Mouse (Mus musculus): ENCODE measurements around the gene Slc35c1.

Slc35c1 gene

DNA sequence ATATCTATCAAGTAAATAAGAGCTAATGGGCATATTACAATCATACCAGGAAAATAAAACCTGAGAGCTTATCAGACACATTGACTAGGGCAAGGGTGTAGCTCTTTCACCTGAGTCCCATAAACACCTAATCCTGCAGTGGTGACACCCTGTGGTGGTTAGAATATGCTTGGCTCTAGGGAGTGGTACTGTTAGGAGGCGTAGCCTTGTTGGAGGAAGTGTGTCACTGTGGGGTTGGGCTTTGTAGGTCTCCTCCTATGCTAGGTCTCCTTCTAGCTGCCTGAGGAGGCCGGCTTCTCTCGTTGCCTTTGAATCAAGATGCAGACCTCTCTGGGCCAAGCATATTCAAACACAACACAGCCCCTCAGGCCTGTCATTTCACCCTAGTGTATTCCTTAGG lies 14.6 kb upstream of the Slc35c1 start:
- no peak for DNase-seq

DNA sequence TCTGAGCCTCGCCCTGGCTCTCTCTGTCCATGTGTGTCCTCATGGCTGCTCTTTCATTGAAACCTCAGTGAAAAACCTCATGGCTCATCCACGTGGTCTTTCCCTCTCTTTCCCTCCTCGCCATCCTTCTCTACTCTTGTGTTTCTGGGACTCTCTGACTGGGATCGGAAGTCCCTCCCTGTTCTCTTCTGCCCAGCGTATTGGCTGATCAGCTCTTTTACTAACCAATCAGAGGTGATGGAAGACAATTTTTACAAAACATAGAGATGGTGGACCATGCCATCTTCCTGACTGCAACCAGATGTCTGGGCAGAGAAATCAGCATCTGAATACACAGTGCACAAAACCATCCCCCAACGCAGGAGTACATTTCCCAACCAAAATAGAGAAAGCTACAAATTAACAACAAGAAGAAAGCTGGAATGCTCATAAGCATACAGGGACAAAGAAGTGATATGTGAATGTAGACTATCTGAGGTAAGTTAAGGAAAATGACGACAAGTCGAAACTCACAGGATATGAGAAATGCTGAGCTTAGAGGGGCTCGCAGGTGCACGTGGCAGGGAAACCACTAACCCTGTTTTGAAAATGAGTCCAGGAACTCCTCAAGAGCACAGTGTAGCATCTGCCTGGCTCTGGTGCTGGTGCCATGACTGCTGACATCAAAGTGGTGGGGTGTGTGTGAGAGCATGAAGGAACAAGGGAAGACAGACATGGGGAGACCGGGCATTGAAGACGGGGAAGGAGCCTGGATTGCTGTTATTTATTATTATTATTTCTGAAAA lies 11.7 kb upstream of the Slc35c1 start:
- DNase-seq = no peak

DNA sequence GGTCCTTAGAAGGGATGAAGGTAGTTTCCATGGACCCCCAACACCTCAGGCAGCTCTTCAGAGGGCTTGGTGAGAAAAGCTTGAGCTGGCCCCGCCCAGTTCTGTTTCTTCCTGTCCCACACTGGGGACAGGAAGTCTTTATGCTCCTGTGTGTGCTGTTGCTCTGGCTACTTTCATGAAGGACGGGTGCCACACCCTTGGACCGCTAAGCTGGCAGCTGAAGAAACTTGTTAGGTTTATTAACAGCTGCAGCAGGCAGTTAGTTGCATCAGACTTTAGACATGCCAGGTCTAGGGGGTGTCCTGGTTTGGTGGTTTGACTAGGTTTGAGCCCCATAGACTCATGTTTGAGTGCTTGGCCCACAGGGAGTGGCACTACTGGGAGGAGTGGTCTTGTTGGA lies 4.4 kb upstream of the Slc35c1 start:
- DNase-seq = no peak

DNA sequence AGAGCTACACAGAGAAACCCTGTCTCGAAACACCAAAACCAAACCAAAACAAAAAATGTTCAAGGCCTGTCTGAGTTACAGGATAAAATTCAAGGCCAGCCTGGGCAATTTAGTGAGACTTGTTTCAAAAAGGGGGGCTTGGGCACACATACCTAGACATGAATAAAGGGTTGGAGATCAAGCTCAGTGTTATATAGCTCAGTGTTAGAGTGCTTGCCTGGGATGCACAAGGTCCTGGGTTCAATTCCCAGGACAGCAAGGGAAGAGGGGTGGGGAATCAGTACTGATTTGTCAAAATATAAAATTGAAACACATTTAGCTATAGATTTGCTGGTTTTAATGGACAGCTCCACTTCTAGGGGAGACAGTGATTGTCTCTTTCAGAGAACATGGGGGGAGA lies 877 bp upstream of the Slc35c1 start:
- DNase-seq = no peak

DNA sequence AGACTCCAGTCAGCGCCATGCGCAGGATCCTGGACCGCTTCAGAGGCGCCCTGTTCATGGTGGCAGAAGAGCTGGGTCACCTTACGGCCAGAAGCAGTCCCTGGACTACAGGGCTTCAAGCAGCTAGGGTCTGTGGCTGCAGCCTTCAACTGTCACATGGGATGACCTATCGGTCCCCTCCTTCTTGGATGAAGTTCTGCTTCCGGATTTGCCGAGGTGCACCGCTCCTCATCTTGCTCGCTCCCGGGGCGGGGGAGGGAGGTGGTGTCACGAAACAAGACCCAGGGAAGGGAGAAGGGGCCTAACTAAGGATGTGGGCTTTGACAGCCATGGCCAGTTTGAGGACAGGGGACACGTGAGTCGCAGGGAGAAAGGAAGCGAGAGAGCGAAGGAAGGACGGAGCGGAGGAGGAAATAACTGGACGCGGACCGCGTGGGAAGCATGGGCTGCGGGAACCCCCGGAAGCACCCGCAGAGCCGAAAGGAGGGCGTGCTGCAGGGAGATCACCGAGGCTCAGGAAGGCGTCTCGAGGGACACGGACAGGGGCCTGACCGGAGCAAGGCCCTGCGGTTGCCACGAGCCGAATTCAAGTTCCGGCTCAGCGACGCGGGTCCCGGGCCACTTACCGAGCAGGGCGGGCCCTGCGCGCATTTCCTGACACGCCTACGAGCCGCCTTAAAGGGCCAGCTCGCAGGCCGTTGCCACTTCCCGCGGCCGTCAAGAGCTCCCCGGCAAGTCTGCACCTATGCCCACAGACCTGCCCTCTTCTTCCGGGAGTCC lies 1.0 kb downstream of the Slc35c1 start:
- DNase-seq = peak; percentile 87 to 88

DNA sequence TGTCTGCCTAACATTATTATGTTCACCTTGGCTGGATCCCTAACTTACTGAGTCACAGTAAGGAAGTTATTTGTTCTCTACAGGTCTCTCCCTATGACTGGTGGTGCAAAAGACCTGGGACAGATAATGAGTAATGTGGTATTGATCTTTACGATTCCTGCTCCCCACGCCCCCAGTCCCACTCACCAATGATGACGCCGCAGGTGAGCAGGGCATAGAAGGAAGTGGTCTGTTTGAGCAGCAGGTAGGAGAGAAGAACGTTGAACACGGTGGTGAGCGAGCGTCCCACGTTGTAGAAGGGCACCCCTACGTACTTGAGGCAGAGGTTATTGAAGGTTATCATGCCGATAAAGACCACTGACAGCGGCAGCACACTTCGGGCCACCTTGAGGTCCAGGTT lies 1.9 kb downstream of the Slc35c1 start:
- no peak for DNase-seq

DNA sequence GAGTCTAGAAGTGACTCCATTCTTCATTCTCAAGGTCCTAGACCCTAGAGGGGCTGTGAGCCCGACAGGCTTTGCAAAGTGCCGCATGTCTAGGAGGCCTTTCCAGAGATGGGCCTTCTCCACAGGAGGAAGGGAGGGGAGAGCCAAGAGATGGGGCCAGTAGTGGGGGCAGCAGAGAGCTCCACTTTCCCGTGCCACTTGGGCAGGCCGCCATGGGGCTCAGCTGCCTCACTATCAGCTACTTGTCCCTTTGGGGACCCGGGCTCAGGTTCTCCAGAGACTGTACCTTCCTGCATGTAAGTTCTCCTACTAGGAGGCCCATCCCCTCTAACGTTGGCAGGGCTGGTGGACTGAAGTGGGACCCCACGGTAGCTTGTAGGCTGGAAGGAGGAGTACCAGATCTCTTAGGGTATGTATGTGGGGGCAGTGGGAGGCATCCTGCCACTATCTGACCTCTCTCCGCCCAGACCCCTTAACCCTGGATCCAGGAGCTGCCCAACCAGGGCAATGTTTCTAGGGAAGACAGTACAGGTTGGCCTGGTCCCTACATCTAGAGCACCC lies 3.3 kb downstream of the Slc35c1 start:
- no peak for DNase-seq

DNA sequence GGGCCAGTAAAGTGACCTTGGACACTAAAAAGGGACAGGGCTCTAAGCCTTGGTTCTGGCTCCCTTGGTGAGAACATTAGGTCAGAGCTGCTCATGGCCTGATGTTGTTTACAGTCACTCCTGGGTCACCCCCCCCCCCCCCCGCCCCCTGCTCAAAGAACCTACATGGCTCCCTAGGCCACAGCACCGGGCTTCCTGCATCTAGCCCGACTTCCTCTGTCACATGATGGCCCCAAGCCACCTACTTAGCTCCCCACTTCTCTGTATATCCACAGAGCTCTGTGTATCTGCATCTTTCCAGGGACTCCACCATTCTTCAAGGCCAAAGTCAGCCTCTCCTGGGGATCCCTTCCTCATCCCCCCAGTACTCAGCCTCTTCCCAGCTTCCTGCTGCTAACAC lies 4.6 kb downstream of the Slc35c1 start:
- no peak for DNase-seq

DNA sequence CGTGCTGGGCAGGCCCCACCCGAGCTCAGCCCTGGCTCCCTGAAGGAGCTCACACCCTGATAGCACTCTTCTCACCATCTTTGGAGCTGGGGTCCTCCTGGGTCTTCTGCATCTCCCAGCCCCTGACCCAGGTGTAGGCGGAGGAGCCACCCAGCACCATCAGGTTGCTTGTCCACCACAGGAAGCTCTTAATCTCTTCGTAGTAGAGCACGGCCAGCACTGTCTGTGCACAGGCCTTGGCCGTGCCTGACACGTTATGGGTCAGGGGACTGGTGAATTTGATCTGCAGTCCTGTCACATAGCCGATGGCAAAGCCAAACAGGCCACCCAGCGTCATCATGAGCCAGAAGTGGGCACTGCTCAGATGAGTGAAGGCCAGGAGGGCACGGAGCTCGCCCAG lies 6.2 kb downstream of the Slc35c1 start:
- DNase-seq = no peak

DNA sequence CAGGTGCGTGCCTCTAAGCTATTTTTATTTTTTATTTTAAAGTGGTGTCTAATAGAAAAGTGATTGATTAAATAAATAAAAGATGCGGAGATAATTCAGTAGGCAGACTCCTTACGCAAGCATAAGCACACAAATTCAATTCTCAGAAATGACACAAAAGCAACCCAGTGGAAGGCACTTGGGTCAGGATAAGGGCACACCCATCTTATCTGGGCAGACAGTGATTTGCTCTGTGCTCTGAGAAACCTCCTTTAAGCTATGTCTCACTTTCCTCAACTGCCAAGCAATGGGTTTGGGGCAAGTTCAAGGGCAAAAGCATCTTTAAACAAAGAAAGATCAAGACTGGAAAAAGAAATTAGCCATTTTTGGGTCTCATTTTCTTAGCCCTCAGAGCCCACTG lies 9.2 kb downstream of the Slc35c1 start:
- no peak for DNase-seq

DNA sequence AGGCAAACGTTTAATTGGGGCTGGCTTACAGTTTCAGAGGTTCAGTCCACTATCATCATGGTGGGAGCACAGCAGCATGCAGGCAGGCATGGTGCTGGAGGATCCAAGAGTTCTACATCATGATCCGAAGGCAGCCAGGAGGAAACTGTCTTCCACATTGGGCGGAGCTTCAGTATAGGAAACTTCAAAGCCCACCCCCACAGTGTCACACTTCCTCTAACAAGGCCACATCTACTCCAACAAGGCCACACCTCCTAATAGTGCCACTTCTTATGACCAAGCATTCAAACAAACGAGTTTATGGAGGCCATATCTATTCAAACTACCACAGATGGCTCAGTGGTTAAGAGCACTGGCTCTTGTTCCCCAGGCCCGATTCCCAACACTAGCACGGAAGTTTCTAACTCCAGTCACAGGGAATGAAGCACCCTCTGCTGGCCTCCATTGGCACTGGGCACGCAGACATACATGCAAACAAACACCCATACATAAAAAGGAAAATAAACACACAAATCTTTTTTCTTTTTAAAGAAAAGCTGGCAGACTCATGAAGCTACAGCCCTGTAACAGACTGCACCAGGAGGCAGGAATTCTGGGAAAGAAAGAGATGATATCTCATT lies 13.1 kb downstream of the Slc35c1 start:
- no peak for DNase-seq

DNA sequence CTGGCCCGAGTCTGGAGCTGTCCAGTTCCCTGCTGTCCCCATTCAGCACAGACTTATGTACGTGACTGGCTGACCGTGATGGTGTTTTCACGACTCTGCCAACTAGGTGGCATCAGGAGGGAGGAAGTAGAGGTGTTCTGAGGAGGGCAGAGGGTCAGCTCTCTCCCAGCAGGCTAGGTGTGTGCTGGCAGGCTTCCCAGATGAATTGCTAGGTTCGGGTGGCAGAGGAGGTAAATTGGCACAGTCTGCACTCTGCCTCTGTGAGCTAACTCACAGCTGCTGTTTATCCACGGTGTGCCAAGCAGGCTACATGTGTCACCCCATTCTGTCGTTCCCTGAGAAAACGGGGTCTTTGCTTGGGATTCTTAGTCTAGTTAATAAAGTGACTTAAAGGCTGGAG lies 13.7 kb downstream of the Slc35c1 start:
- peak; percentile 53 to 67 for DNase-seq

DNA sequence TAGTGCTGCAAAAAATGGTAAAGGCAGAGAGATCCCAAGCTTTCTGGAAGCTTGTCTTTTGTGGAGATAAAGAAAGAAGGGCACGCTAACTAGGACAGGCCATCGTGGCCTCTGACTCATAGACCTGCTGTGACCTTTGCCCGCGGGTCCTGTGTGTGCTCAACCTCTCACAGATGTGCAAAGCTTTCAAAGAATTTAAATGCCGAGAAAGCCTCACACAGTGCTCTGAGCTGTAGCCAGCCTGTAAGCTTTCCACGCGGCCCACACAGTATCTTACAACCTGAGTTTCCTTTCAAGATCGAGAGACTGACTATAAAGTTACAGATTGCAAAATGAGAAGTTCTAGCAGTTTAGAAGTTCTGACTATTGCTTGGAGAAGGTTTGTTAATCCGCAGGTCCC lies 14.4 kb downstream of the Slc35c1 start:
- no peak for DNase-seq

DNA sequence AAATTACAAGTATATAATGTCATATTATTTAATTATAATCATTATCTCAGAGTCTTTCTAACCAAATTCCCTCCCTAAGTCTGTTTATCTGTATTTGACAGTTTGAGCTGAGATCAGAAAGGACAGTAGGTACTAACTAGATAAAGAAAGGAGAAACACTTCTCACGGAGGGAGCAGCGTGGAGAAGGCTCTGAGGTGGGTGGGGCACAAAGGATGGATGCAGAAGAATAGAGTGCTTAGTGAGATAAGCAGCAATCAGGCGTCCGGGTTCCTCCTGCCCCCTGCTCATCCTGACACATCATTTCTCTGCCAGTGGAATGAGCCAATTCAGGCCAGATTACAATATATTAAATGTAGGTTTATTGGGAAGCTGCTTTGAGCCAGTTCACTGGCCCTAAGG lies 16.0 kb downstream of the Slc35c1 start:
- DNase-seq = no peak

DNA sequence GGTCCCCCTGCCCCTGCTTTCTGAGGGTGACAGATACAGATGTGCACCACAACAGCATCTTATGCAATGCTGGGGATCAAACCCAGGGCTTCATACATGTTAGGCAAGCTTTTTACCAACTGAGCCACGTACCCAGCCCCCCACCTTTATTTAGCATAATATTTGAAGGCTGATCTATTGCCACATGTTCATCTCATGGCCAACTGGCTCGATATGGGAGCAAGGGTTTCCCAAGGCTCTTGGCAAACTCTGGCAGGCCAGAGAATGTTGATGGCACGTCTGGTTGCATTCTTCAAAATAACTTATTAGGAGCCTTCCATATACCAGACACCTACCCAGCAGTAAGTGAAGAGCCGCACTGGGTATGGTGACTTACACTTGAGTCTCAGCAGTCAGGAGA lies 17.0 kb downstream of the Slc35c1 start:
- no peak for DNase-seq

DNA sequence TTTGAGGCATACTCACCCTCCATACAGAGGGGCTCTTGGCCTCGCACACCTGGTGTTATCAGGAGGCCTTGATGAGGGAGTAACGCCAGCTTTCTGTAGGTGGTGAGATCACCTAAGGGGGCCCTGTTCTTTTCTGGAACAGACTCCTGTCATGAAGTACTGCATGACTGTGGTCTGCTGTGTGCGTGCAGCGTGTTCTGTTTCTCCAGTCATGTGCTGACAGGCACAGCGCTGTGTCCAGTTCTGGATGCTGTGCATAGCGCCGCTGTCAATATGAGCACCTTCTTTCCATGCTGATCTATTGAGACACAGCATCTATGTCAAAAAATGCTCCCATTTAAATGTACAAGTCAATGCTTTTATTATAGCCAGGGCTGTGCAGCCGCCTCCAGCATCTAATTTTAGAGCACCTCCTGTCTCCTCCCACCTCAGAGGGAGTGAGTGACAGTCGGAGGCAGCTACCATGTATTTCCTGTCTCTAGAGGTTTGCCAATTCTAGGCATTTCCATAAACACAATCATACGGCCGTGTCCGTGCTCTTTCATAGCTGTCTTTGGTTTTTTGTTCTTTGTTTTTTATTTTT lies 17.8 kb downstream of the Slc35c1 start:
- no peak for DNase-seq

DNA sequence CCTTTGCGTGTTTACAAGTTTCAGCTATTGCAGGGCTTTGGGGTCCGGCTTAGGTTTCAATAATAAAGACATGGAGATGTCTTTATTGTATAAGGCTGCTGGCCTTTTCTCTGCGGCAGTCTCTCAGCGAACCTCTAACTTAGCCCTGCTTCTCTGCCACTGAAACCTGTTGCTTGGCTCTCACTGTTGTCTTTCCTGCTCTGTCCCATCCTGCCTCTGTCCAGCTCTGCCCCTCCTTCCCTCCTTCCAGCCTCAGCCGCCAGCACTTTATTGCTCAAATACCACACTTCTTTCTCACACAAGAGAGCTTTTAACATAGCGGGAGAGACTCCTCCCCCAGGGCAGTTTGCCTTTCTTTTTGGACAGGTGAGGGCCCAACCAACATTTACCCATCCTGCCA lies 19.9 kb downstream of the Slc35c1 start:
- DNase-seq = no peak

DNA sequence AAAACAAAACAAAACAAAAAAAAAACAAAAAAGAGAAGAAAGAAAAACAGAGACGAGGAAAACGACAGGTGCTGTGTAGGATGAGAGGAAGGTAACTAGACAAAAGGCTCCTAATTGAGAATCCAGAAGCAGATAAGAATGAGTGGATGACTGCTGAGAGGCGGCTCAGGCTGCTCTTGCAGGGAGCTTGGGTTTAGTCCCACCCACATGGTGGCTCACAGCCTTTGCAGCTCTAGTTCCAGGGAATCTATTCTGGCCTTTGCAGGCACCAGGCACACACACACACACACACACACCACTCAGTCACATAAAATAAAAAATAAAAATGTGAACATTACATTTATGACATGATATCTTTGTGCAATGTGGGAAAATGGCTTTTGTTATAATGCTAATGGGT lies 21.8 kb downstream of the Slc35c1 start:
- DNase-seq = no peak

DNA sequence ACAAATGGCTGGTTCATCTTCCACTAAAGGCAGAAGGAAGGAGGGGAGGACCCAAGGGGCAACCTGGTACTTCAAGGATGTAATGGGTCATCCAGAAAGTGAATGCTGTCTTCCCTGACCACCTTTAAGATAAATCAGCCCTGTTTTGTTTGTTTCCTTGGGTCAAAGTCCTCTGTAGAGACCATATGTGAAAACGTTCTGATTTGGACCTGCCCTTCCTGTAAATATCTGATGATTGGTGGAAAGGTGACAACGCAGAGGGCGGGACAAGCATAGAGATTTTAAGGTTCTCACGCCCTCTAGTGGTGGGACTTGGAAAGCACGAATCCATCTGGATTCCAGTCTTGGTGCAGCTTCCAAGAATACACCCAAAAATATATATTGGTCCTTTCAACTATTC lies 22.5 kb downstream of the Slc35c1 start:
- DNase-seq = peak; percentile 79 to 85

DNA sequence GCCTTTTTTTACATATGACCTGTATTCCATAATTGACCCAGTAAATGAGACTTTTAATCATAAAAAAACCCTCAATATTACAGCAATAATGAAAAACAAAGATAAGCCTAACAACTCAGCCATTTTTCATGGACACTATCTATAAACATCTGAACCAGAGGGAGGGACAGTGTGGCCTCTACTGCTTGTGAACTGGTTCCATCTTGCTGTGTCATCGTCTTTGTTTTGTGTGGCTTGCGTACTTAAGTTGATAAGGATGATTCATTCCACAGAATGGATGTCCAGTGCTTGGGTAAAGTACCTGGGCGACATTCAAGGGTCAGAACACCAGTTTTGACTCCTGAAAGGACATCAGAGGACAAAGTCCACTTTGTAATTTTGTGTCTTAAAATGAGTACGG lies 23.0 kb downstream of the Slc35c1 start:
- no peak for DNase-seq

DNA sequence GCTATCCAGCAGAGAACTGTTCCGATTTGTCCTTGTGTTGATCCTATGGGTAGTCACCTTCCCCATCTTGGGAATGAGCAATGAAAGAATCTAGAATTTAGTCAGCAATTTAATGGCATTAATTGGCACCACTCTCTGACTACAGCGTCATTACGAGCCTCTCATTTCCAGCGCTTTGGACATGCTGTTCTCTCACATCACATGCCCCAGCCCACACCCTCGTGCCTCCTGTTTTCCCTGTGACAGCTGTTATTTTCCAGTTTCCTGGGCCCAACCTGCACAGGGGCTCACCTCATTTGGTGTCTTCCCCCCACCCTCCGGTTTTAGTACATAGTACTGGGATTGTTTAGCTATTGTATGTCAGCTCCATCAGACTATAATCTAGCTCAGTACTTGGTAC lies 25.3 kb downstream of the Slc35c1 start:
- DNase-seq = peak in 1 of 2 experiments; percentile 36

DNA sequence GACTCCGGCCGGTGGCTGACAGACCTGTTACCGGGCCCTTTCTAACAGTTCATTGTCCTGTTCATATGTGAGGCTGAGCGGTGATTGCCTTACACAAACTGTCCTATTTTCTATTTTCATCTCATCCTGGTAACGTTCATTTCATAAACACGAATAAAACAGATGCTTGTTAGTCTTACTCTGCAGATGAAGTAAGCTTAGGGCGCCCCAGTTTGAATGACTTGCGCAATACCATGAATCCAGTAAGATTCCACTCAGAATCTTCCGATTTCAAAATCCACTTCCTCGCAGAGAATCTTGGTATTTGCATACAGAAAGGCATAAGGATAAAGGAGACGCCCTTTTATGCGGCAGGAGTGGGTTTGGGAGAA lies 26.0 kb downstream of the Slc35c1 start:
- DNase-seq = peak in 1 of 2 experiments; percentile 58

Data from lung, adult 18-20 months (tissue).